Mouse (Mus musculus) retina, adult 2 months (tissue): ENCODE measurements around the gene Dnajc14.
"Not testable (repeated sequence)": the region's sequence is repeated elsewhere in the genome, so short reads cannot be mapped to it uniquely, and the experiment has no call there.

Experiments used
- DNase-seq: peaks from one replicate; pipeline ENCODE4 v3.0.0-alpha.2; 2012; ENCODE audit warnings: low read depth, low spot score

The Dnajc14 gene

DNA sequence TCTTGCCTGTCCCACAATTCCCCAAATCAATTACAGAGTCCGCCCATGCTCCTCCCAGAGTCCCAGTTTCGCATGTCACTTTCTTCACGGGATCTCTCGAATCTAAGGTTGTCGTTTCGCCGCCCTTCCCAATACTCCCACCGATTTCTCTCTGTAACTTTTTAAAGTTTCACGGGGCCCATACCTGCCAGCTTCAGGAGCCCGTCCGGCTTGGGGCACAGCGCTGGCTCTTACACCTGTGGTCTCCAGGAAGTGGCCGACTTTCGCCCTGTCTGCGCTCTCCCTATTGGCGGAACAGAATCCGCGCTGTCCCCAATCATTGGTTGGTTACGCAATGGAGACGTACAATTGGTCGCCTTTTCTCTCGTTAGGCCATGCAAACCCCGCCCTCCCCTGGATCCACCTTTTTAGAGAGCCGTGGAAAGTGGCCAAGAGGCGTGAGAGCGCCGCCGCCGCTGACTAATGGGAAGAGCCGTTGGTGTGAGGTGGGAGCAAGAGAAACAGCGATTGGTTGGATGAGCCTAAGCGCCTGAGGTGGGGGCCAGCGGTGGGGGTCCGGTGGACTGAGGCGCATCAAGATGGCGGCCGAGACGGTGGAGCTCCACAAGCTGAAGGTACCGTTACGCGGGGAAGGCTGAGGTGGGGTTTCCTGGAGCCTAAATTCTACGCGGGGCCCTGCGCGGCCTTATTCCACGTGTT lies 17.6 kb downstream of the Dnajc14 start, which contains the start of gene Ormdl2:
Ormdl2 (minus strand) TSS at position 288 of the 699 bp plus-strand sequence.
- DNase-seq: peak; percentile 98

DNA sequence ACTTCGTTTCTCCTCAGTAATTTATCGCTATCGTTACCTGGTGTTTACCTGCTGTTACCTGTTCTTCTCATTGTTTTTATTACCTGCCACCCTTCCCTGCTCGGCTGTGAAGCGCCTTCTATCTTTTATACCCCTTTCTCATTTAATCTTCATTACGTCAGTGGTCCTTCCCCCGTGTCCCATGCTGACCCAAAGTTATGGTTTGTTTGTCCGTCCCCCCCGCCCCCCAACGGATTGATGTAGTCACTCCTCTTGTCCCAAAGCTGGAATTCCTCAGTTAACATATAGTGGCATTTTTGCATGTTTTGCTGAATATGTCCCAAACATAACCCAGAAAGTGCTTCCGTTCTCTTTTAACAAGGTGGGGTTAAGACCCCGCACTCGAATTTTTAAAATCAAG lies 18.3 kb downstream of the Dnajc14 start:
- DNase-seq: no peak

DNA sequence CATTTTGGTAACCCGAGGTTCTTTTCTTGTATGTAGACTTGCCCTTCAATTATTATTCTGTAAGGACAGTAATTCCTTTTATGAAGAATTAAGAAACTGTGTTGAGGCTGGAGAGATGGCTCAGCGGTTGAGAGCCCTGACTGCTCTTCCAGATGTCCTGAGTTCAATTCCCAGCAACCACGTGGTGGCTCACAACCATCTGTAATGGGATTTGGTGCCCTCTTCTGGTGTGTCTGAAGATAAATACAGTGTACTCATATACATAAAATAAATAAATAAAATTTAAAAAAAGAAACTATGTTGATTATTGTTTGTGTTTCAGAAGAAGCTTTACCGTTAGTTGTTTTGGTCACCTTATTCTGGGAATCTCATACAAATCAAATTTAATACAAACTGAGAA lies 19.2 kb downstream of the Dnajc14 start:
- not testable (repeated sequence) for DNase-seq

DNA sequence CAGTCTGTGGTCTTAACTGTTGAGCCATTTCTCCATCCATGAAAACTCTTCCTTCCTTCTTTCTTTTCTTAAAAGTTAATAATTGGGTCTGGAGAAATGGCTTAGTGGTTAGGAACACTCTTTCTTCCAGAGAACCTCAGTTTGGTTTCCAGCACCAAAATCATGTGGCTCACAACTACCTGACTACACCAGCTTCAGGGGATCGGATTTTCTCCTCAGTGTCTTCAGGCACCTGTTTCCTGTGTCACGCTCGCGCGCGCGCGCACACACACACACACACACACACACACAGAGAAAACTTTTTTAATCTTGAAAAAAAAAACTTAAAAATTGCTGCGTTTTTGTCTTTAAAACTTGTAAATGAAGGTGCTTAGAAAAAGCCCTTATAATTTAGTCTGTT lies 20.0 kb downstream of the Dnajc14 start:
- no peak for DNase-seq

DNA sequence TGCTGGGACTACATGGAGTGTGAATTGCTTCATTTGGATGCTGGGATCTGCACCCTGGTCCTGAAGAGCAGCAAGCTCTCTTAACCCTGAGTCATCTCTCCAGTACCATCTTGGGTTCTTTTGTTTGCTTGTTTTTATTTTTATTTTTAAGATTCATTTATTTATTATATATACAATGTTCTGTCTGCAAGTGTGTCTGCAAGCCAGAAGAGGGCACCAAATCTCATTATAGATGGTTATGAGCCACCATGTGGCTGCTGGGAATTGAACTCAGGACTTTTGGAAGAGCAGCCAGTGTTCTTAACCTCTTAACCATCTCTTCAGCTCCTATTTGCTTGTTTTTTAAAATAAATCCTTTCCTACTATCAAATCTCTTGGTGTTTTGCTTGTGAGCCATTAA lies 33.5 kb downstream of the Dnajc14 start:
- DNase-seq: no peak

DNA sequence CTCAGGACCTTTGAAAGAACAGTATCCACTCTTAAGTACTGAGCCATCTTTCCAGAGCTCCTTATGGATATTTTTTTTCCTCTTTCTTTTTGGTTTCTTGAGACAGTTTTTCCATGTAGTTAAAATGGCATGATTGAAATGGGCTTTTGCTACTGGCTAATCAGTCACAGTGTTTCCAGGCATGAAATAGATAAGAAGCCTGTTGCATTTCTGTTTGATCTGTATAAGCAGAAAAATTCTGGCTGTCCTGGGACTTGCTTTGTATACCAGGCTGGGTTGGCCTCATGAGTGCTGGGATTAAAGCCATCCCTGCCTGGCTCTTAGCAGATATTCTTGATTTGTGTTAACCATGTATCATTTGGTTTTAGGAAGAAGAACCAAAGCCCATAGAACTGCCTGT lies 35.6 kb downstream of the Dnajc14 start:
- DNase-seq: no peak

DNA sequence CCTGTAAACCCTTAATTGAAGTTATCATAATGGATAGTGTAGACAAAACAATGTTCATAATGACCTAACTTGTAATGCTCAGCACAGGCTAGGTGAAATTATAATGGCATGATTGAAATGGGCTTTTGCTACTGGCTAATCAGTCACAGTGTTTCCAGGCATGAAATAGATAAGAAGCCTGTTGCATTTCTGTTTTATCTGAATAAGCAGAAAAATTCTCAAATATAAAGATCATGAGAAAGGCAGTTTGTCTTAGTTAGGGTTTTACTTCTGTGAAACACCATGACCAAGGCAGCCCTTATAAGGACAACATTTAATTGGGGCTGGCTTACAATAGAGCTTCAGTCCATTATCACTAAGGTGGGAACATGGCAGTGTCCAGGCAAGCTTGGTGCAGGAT lies 36.8 kb downstream of the Dnajc14 start:
- no peak for DNase-seq

DNA sequence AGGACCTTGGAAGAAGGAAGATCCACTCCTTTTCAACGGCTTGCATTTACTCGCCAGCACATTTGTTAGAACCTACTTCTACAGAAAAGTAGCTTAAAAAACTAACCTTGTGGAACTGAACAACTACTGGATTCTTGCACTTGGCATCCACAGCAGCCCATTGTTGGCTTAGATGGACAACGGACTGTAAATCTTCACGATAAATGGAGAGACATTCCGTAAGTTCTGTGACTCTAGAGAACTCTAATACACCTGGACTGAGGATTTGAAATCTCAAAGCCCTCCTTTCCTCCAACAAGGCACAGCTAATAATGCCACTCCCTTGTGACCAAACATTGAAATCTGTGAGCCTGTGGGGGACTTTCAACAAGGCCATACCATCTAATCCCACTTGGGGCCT lies 39.4 kb downstream of the Dnajc14 start:
- no peak for DNase-seq

DNA sequence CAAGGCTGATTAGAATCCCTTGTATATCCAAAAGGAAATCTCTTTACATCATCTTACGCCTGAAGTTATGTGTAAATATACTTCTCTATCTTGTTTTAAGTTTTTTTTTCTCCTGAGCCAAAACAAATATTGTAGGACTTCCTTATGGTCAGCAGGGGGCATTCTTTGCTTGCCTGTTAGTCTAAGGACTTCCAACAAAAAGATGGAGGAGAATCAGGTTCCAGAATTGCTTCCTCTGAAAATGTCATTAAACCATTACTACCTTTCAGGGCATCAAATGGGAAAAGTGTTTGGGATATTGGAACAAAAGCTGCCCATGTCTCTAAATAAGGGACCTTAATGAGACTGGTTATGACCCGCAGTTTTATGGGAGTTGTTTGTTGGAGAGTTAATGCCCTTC lies 41.7 kb downstream of the Dnajc14 start:
- no peak for DNase-seq

DNA sequence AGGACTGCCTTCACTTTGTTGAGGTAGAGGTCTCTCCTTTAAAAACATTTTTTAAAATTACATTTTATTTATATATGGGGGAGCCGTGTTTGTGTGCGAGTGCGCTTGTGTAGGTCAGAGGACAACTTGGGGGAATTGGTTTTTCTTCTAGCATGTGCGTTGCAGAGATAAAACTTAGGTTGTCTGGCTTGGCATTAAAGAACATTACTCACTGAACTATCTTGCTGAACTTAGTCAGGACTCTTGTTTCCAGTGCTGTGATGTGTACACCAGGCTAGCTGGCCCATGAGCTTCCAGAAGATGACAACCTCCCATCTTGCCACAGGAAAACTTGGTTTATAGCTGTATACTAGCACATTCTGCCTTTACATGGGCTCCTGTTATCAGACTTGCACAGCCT lies 42.8 kb downstream of the Dnajc14 start:
- no peak for DNase-seq

DNA sequence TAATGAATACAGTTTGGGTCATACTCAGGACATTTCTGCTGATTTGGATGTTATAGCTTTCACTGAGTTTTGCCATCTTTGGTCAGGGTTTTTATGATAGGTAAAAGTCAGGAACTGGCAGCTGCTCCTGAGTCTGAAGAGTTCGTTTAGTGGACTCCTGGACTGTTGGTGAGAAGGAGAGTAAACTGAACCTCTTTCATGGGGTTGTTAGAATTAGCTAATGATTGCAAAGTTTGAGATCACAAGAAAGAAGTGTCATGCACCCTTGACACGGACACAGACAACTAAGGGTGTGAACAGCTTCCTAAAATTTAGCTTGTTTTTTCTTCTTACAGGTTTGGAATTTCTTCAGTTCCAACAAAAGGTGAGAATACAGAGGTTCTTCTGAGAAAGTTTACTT lies 44.6 kb downstream of the Dnajc14 start:
- no peak for DNase-seq

DNA sequence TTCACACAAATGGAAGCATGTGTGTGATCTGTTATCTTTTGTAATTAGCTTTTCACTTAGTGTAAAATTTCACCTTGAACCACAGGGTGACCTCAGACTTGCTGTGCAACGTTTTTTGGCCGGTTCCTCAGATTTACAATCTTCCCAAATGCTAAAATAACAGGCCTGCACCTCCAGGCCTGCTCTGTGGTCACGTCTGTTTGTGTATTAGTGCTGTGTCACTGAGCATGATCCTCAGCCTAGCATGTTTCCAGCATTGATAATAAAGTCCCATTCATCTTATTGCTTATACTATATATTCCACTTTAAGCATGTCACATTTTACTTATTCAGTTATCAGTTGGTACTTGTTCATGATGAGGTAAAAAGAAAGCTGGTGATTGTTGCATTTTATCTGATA lies 46.5 kb downstream of the Dnajc14 start:
- DNase-seq: no peak

DNA sequence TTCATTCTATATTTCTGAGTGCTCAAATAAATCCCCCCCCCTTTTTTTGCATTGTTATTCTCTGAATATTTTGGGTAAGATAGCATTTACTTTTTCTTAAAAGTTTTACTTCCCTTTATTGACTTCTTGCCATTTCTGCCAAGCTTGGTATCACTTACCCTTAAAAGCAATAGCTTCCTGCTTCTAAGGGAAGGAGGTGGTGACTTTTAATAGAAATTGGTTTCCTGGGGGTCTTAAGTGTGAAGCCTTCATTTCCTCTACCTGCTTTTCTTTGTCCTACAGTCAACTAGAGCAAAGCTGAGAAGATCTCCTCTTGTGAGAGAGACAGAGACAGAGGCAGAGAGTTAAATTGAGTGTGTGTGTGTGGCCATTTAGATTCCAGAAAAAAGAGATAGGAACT lies 57.3 kb downstream of the Dnajc14 start:
- DNase-seq: no peak

DNA sequence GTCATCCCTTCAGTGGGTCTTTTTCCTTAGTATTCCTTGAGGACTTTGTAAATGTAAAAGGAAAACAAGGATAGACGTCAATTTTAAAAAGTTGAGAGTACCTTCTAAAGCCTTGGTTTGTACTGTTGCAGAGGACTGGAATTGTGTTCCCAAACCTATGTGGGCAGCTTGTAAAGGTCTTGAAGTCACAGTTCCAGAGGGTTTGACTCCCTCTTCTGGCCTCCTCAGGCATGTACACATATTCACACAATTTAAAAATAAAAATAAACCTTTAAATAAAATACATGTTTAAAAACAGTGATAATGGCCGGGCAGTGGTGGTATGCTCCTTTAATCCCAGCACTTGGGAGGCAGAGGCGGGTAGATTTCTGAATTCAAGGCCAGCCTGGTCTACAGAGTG lies 62.2 kb downstream of the Dnajc14 start:
- no peak for DNase-seq

DNA sequence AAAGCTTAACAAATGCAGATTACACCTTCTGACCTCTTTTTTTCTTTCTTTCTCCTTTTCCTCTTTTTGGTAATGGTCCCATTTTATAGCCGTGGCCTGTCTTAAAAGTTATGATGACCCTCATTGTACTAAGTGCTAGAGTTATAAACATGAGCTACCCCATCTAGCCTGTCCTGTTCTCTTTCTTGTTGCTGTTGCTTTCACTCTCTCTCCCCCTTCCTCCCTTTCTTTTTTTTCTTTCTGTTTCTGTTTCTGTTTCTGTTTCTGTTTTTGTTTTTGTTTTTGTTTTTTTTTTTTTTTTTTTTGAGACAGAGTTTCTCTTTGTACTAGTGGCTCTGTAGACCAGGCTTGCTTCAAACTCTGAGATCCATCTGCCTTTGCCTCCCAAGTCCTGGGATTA lies 62.7 kb downstream of the Dnajc14 start:
- DNase-seq: no peak
